Mouse (Mus musculus) CH12.LX (cell line): ENCODE data around the gene Pde1a. TPM values are rescaled to one million over a fixed set of nuclear protein-coding genes. Genes with fewer than 3 reads are reported as not detected.
A peak's percentile ranks its signal among the peaks of the same experiment; 100 is the strongest.

Source experiments
- DNase-seq: peaks from one replicate; pipeline ENCODE4 v3.0.0-alpha.2; 2013; ENCODE audit errors: extremely low read depth
- H3K27ac ChIP-seq: 2 replicates; pipeline ENCODE4 v1.5.1; 2012; ENCODE audit warnings: low read depth, mild to moderate bottlenecking, control low read depth, moderate library complexity; ENCODE audit not compliant: insufficient read depth
- H3K27me3 ChIP-seq: replicated peaks from 2 replicates; pipeline ENCODE3; 2012; ENCODE audit warnings: inconsistent platforms
- H3K36me3 ChIP-seq, 2 experiments: replicated peaks in 1 of 2; 2 replicates each; pipeline versions ENCODE3 to v1.6.1; 2012; ENCODE audit warnings: inconsistent platforms in 1 of 2, low read length in 1 of 2, mild to moderate bottlenecking in 1 of 2, mixed read lengths in 1 of 2, moderate library complexity in 1 of 2; ENCODE audit not compliant: control insufficient read depth in 1 of 2, insufficient read depth in 1 of 2
- H3K4me1 ChIP-seq, 2 experiments: 2 replicates each; pipeline ENCODE4 v1.6.1; 2012; ENCODE audit warnings: inconsistent platforms in 1 of 2, moderate library complexity in 1 of 2; ENCODE audit not compliant: insufficient read depth in 2 of 2, control insufficient read depth in 1 of 2
- H3K4me2 ChIP-seq: 2 replicates; pipeline ENCODE4 v1.6.1; 2012; ENCODE audit warnings: low read depth, mild to moderate bottlenecking, control low read depth; ENCODE audit not compliant: poor library complexity, insufficient read depth, severe bottlenecking
- H3K4me3 ChIP-seq, 3 experiments: fragments of 150-350 bp in 1 of 3; sonication (generic) in 1 of 3; replicated peaks in 1 of 3; 2 replicates each; pipeline versions ENCODE3 to v1.5.1; 2011 to 2012; ENCODE audit warnings: low read depth in 2 of 3, low read length in 2 of 3, mild to moderate bottlenecking in 2 of 3, moderate library complexity in 2 of 3, control low read depth in 1 of 3, improper control_type of control experiment in 1 of 3, inconsistent platforms in 1 of 3, mixed read lengths in 1 of 3; ENCODE audit not compliant: poor library complexity in 1 of 3
- H3K79me2 ChIP-seq: replicated peaks from 2 replicates; pipeline ENCODE4 v1.6.1; 2012; ENCODE audit warnings: mild to moderate bottlenecking, moderate library complexity; ENCODE audit not compliant: control insufficient read depth, poor library complexity, insufficient read depth, severe bottlenecking; ENCODE audit errors: extremely low read depth
- H3K9ac ChIP-seq: 2 replicates; pipeline ENCODE4 v1.6.1; 2012; ENCODE audit warnings: low read depth, mild to moderate bottlenecking, control low read depth, moderate library complexity; ENCODE audit not compliant: insufficient read depth
- H3K9me3 ChIP-seq: replicated peaks from 2 replicates; pipeline ENCODE3; 2012; ENCODE audit warnings: low read length, inconsistent platforms, mixed read lengths
- BHLHE40 ChIP-seq: IDR thresholded peaks from 2 replicates; pipeline ENCODE4 v1.6.1; 2011; ENCODE audit warnings: mild to moderate bottlenecking, low read depth, low read length, improper control_type of control experiment
- CHD1 ChIP-seq: IDR thresholded peaks from 2 replicates; pipeline ENCODE4 v1.6.1; 2012; ENCODE audit warnings: low read depth, low read length, improper control_type of control experiment, inconsistent platforms
- E2F4 ChIP-seq: IDR thresholded peaks from 2 replicates; pipeline ENCODE4 v1.6.1; 2011; ENCODE audit warnings: low read depth, low read length, improper control_type of control experiment; ENCODE audit not compliant: insufficient replicate concordance
- ELF1 ChIP-seq: IDR thresholded peaks from 2 replicates; pipeline ENCODE4 v1.6.1; 2014; ENCODE audit warnings: low read depth, mild to moderate bottlenecking, inconsistent platforms, low read length, improper control_type of control experiment
- EP300 ChIP-seq: IDR thresholded peaks from 2 replicates; pipeline ENCODE4 v1.6.1; 2011; ENCODE audit warnings: low read length, improper control_type of control experiment
- GABPA ChIP-seq: IDR thresholded peaks from 2 replicates; pipeline ENCODE4 v1.6.1; 2012; ENCODE audit warnings: low read depth, low read length, improper control_type of control experiment, inconsistent platforms; ENCODE audit not compliant: insufficient replicate concordance
- KAT2A ChIP-seq: IDR thresholded peaks from 2 replicates; pipeline ENCODE4 v1.6.1; 2012; ENCODE audit warnings: low read length, improper control_type of control experiment, inconsistent platforms; ENCODE audit not compliant: insufficient replicate concordance
- NRF1 ChIP-seq: IDR thresholded peaks from 2 replicates; pipeline ENCODE4 v1.6.1; 2014; ENCODE audit warnings: low read depth, mild to moderate bottlenecking, inconsistent platforms, low read length, improper control_type of control experiment, moderate library complexity
- POLR2AphosphoS2 ChIP-seq: IDR thresholded peaks from 2 replicates; pipeline ENCODE4 v1.6.1; 2011; ENCODE audit warnings: low read depth, low read length, improper control_type of control experiment
- RAD21 ChIP-seq: IDR thresholded peaks from 2 replicates; pipeline ENCODE4 v1.6.1; 2011; ENCODE audit warnings: low read depth, mild to moderate bottlenecking, low read length, improper control_type of control experiment, moderate library complexity
- SIN3A ChIP-seq: IDR thresholded peaks from 2 replicates; pipeline ENCODE4 v1.6.1; 2012; ENCODE audit warnings: low read length, improper control_type of control experiment, inconsistent platforms
- SMC3 ChIP-seq: IDR thresholded peaks from 2 replicates; pipeline ENCODE4 v1.6.1; 2011; ENCODE audit warnings: low read depth, low read length, improper control_type of control experiment
- TCF12 ChIP-seq: IDR thresholded peaks from 2 replicates; pipeline ENCODE4 v1.6.1; 2014; ENCODE audit warnings: low read depth, mild to moderate bottlenecking, inconsistent platforms, low read length, improper control_type of control experiment
- ZC3H11A ChIP-seq: IDR thresholded peaks from 2 replicates; pipeline ENCODE4 v1.6.1; 2012; ENCODE audit warnings: low read depth, mild to moderate bottlenecking, inconsistent platforms, low read length, improper control_type of control experiment
- ZMIZ1 ChIP-seq: IDR thresholded peaks from 2 replicates; pipeline ENCODE4 v1.6.1; 2012; ENCODE audit warnings: low read depth, mild to moderate bottlenecking, inconsistent platforms, low read length, improper control_type of control experiment
- ZNF384 ChIP-seq: IDR thresholded peaks from 2 replicates; pipeline ENCODE4 v1.6.1; 2012; ENCODE audit warnings: low read depth, low read length, improper control_type of control experiment, inconsistent platforms
- dilution Hi-C: fragments of 300-500 bp; cut with MboI; formaldehyde crosslinking; loops from 2 replicates; pipeline ENCODE4 v1.14.3; 2020; ENCODE audit warnings: low sequenced_read_pairs; ENCODE audit not compliant: extremely low pct_unique_long_range_greater_than_20kb, extremely low pct_ligation_motif_present
- in situ Hi-C: fragments of 300-500 bp; cut with MboI; formaldehyde crosslinking; loops from 3 replicates; pipeline ENCODE4 v1.14.3; 2019; ENCODE audit warnings: low sequenced_read_pairs, low pct_ligation_motif_present, low pct_unique_long_range_greater_than_20kb, mixed read lengths
- polyA plus RNA-seq: library from polyadenylated mRNA; unstranded; fragments of >175 nt; gene quantifications from 2 replicates; pipeline ENCODE4 v1.2.1, GENCODE M21; 2012; ENCODE audit warnings: low read depth; ENCODE audit not compliant: insufficient read length
- total RNA-seq, 2 experiments: library from RNA; depleted of rRNA; stranded (reverse); fragments of 300-350 nt in 1 of 2; fragments of >200 nt in 1 of 2; gene quantifications; 2 replicates each; pipeline ENCODE4 v1.2.3; 2012 to 2014

Gene Pde1a
- total and polyA plus RNA-seq, 3 experiments = 0.05 to 0.08 TPM; not detected in 1

DNA sequence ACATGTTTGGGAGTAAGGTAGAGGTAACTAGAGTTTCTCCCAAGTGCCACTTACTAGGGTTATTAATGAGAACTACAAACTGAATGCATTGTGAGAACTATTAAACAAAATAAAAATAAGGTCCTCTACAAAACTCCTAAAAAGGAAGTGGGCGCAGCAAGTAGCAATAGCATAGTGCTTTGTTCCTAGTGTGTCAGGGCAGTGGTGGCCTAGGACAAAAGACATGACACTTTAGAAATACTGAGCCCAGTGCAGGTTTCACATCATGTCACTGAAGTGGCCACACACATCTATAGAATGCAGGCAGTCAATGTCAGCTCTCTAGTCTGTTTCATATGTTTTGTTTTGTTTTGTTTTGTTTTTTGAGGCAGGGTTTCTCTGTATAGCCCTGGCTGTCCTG is 103.2 kb downstream of the Pde1a start:
- no peaks in the 10 kb centered on the region for H3K79me2 ChIP-seq
- no peak overlapping the region for H3K9ac ChIP-seq
- no peak for DNase-seq
- no peak overlapping the region for H3K27ac ChIP-seq
- H3K4me1 ChIP-seq = peaks cover 0 to 11% of the 10 kb centered on the region in 2 experiments; a peak in 2 of 4 replicates
- H3K9me3 ChIP-seq = no peaks in the 10 kb centered on the region
- in situ Hi-C loops (no loop called here), dilution Hi-C loops (no loop called here)
- TF ChIP-seq SIN3A (no peak), ZC3H11A (no peak), KAT2A (no peak), TCF12 (no peak), ZMIZ1 (no peak), NRF1 (no peak), GABPA (no peak), POLR2AphosphoS2 (no peak), ELF1 (no peak), EP300 (no peak)
- H3K27me3 ChIP-seq = no peaks in the 10 kb centered on the region
- H3K4me3 ChIP-seq = no peak overlapping the region
- H3K36me3 ChIP-seq = no peaks in the 10 kb centered on the region
- no peak overlapping the region for H3K4me2 ChIP-seq

DNA sequence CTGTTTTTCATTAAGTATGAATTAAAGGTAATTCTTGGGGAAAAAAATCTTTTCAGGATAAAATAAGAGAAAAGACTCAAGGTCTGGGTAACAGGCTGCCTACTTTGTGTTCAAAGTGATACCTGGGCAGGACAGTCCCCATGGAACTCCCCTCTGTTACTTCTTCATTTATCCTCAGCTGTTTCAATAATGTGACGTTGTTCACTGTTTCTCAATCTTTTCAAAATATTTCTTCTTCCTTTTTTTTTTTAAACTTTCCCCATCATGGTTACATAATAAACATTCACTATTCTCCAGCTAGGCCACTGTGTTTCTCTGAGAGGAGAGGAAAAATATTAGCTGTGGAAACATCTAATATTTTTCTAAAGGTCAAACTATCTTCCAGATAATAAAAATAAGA is 103.7 kb downstream of the Pde1a start:
- in situ Hi-C loops = no loop called here
- TF ChIP-seq ELF1 (no peak), E2F4 (no peak), ZNF384 (peak; percentile 23; the same call in 1 of the 2 replicates)
- Histone ChIP-seq H3K9ac (no peak overlapping the region), H3K4me1 (peaks cover 0 to 11% of the 10 kb centered on the region in 2 experiments; a peak in 2 of 4 replicates), H3K27ac (no peak overlapping the region), H3K27me3 (no peaks in the 10 kb centered on the region), H3K9me3 (no peaks in the 10 kb centered on the region), H3K79me2 (no peaks in the 10 kb centered on the region), H3K4me2 (no peak overlapping the region), H3K4me3 (no peak overlapping the region), H3K36me3 (no peaks in the 10 kb centered on the region)
- no peak for DNase-seq
- dilution Hi-C loops = no loop called here

- H3K27ac ChIP-seq = no peak overlapping the region
- H3K9ac ChIP-seq = no peak overlapping the region
- no peak overlapping the region for H3K4me3 ChIP-seq
- peaks cover 0 to 11% of the 10 kb centered on the region in 2 experiments; a peak in 2 of 4 replicates for H3K4me1 ChIP-seq
- H3K4me2 ChIP-seq = peak overlapping the region; percentile 19; the same call in 1 of the 2 replicates
- in situ Hi-C loops = no loop called here
- peak; percentile 5 for DNase-seq
- no peaks in the 10 kb centered on the region for H3K79me2 ChIP-seq
- no peaks in the 10 kb centered on the region for H3K9me3 ChIP-seq
- no peaks in the 10 kb centered on the region for H3K36me3 ChIP-seq
- TF ChIP-seq KAT2A (no peak), BHLHE40 (0 out of 2 replicates have a peak, but pooled peaks have one; percentile 12), CHD1 (no peak), SMC3 (no peak), RAD21 (no peak)
- dilution Hi-C loops = no loop called here
- H3K27me3 ChIP-seq = no peaks in the 10 kb centered on the region
Observed at GRCm38 (mm10) chr2:80025038-80025437, 104.2 kb downstream of the Pde1a start.
